Mouse (Mus musculus) brain, embryonic 14.5 days (tissue): ENCODE measurements around the gene Siva1. TPM values are rescaled to one million over a fixed set of nuclear protein-coding genes. Genes with fewer than 3 reads are reported as not detected.

Experiments used
- DNase-seq: peaks from one replicate; pipeline ENCODE4 v3.0.0-alpha.2; 2011; ENCODE audit warnings: low read depth
- CTCF ChIP-seq: fragments of 200-500 bp; IDR thresholded peaks from 2 replicates; pipeline ENCODE4 v1.5.1; 2012; ENCODE audit warnings: inconsistent platforms, mild to moderate bottlenecking, moderate library complexity, borderline replicate concordance; ENCODE audit not compliant: insufficient read depth, insufficient read length; ENCODE audit errors: extremely low read depth
- POLR2A ChIP-seq: fragments of 200-500 bp; IDR thresholded peaks from 2 replicates; pipeline ENCODE4 v1.6.1; 2012; ENCODE audit warnings: mild to moderate bottlenecking, inconsistent platforms, borderline replicate concordance; ENCODE audit not compliant: poor library complexity, insufficient read depth, insufficient read length, severe bottlenecking; ENCODE audit errors: extremely low read depth
- polyA plus RNA-seq: library from polyadenylated mRNA; depleted of rRNA; stranded (reverse); fragments of >200 nt; gene quantifications from 2 replicates; pipeline ENCODE4 v1.2.3, GENCODE M21; 2012

Gene Siva1
- polyA plus RNA-seq, 1 experiment: 57.4 TPM

DNA sequence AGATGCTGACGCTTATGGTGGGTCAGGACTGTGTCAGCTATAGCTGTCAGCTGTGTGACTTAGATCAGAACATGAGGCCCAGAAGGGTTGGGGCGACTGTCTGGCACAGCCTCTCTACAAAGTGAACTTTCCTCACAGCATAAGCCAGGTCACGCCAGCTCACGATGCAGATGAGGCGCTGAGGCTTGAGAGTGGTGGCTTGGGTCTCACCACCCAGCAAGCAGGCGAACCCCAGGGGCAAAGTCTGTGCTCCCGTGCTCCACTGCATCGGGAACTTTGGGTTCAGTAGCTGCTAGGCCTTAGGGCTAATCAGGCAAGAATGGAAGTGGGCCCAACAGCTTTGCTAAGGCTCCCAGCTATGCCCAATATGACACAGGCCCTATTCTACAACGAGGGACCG lies 35.4 kb upstream of the Siva1 start:
- TF ChIP-seq CTCF (no peak), POLR2A (no peak)
- no peak for DNase-seq

DNA sequence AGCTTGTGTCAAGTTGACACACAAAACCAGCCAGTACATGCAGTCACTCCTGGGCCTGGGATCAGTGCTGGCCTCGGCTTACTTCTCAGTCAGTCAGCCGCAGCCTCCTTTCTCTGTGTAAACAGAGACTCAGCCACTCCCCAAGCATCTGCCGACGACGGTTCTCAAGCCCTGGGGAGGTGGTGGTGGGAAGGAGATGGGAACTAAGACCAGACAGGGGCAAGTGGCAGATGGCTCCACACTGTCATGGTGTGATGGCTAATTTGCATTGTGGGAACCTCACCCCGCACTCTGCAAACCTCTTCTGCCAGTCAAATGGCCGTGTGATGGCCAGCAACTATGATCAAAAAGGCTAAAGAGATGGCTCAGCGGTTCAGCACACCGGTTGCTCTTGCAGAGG lies 27.8 kb upstream of the Siva1 start:
- TF ChIP-seq POLR2A (no peak), CTCF (no peak)
- no peak for DNase-seq

- TF ChIP-seq POLR2A (no peak), CTCF (no peak)
- DNase-seq: peak; percentile 28
Observed at GRCm38 (mm10) chr12:112617184-112617583, 27.3 kb upstream of the Siva1 start.

GRCm38 (mm10) chr12:112617898-112618380 lies 26.5 kb upstream of the Siva1 start:
- DNase-seq: peak; percentile 81
- TF ChIP-seq CTCF (peak; percentile 71), POLR2A (no peak)

DNA sequence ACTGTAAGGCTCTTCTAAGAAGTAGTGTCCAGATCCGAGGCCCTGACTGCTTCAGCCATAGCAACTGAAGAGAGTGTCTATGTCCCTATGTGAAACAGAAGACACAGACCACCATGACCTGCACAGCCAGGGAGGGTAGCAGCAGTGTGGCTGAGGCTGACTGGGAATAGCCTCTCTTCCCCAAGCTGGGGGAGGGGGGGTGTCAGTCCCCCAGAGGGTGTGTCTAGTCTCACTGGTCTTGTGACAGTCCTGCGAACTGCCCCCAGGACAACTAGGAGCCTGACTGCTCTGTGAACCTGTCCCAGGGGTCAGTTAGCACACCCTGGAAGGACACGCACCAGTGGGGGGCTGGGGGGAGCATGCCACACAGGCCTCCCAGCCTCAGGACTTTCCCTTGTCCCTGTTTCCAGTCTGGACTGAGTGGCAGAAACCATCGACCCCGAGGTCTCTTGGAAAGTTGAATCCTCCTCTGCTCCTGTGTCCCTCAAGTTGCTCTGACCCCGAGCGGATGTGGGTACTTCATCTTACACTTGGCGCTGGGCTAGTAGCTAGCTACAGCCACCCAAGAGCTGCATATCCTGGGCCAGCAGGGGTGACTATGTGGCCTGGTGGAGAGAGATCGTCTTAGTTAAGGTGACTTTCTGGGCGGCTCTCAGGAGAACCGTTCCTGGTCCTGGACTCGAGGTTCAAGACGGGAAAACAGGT lies 25.3 kb upstream of the Siva1 start:
- DNase-seq: no peak
- TF ChIP-seq POLR2A (no peak), CTCF (no peak)

DNA sequence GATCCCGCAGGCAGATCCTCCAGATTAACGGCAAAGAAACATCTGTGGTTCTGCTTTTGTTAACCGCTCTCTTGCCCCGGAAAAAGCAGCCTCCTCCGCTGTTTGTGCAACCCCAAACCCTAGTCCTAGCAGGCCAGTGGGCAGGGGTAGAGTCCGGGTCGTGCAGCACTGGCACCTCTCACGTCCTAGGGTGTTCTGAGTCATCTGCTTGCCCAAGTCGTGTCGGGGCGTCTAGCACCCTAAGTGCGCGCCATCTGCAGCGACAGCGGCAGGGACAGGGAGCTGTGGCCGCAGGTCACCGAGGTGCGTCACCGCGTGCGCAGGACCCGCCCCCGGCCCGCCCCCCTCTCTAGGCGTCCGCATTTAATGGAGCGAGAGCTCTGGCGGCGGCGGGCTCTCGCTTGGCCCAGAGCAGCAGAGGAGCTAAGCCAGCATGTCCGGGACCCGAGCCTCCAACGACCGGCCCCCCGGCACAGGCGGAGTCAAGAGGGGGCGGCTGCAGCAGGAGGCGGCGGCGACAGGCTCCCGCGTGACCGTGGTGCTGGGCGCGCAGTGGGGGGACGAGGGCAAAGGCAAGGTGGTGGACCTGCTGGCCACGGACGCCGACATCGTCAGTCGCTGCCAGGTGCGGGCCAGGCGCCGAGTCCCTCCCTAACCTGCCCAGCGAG lies 24.7 kb upstream of the Siva1 start, which contains the start of gene Adssl1:
Gene Adssl1, plus strand, starts transcription at position 360 of the 668 bp plus-strand sequence.
- TF ChIP-seq CTCF (no peak), POLR2A (0 out of 2 replicates have a peak, but pooled peaks have one; percentile 24)
- DNase-seq: peak; percentile 66

DNA sequence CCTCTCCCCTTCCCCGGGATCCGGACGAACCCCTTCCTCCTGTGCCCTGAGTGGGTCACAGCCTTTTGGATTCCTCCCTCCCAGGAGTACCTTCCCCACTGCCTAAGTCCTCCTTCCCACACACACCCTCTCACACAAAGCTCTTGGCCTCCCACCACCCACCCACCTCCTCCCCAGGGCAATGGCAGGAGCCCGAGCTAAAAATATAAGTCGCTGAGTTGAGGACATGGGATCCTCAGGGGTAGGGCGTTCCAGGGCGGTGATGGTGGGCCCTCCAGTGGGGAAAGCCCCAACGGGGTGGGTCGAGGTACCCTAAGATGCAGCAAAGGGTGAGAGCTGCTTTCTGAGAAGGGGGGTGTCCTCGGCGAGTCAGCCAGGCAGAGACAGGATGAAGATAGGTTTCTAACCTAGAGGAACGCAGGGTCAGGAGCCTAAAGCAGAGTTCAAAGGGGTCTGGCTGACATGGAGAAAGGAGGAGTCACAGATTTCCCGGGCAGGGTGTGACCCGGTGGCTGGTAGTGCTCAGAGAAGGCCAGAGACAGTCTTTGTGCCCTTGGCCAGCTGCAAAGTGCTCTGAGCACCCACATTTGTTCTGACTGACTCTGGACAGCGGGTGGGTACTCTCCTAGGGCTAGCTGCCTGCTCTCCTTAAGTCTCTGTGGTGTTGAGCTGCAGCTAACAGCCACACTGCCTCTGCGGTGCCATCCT lies 24.0 kb upstream of the Siva1 start:
- TF ChIP-seq CTCF (no peak), POLR2A (no peak)
- no peak for DNase-seq

DNA sequence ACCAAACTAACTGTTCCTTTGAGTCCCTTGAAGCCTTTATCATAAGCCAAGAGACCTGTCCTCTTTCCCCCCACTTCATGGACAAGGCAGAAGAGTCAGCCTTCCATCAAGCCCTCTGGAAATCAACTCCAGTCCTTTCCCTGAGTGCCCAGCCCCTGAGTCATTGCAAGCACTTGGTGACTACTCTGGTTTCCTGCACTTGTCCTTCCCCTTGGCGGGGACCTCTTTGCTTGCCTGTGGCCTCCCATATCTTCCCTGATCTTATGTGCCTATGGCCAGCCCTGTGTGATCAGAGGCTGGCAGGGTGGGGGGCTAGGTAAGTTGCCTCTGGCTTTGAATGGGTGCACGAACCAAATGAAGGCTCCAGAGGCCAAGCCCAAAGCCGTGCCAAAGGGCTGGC lies 22.6 kb upstream of the Siva1 start:
- no peak for DNase-seq
- TF ChIP-seq CTCF (no peak), POLR2A (no peak)

DNA sequence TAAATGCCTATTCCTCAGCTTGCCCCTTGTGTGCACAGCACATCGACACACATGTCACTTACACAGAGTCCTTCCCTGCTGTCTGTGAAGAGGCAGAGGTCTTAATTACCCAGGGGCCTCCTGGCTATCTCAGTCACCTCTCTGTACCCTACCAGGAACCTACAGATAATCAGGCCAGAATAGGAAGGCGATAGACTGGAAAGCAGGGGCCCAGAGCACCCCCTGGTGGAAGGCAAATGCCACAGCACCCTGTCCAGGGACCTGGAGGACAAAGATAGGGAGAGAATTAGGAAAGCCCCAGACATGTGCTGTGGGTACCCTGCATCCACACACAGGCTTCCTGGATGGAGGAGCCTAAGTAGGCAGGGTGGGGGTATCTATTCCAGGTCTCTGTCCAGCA lies 20.7 kb upstream of the Siva1 start:
- DNase-seq: peak; percentile 62
- TF ChIP-seq POLR2A (no peak), CTCF (peak; percentile 94)

DNA sequence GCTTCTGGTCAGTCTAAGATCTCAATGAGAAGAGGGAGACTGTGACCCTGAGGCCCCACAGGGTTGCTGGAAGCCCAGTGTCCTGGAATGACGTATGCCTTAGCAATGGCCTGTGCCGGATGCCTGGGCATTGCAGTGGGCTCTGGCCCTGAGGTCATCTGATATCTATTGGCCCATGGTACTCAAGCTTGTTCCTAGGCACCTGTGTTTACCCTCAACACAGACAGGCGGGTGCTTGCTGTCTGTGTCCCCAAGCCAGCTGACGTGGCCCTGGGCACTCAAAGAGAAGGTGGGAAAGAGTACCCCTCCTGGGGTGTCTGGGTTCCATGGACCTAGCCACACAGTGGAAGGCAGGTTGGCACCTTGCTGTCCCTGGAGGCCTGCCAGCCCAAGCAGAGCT lies 18.8 kb upstream of the Siva1 start:
- DNase-seq: no peak
- TF ChIP-seq CTCF (no peak), POLR2A (no peak)

DNA sequence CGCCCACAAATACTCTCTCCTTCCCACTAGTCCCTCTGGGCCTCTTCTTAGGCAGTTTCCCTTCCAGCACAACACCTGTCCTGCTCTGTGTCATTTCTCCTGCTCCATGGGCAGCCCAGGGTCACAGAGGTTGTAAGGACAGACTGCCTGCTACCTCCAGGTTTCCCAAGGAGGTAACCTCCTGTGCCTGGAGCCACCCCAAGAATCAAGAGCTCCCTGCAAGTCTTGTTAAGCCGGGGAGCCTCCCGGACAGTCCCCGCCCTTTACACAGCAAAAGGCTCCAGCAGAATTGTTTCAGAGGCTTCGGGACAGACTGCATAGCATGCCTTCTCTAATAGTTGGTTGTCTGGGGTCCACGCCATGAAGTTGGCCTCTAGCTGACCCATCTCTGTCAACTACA lies 18.0 kb upstream of the Siva1 start:
- TF ChIP-seq CTCF (no peak), POLR2A (no peak)
- no peak for DNase-seq
